Mouse (Mus musculus): Measurements from ENCODE around the gene Glud1. TPM values are rescaled to one million over a fixed set of nuclear protein-coding genes. Genes with fewer than 3 reads are reported as not detected.

Glud1 gene
- polyA plus RNA-seq, 2 experiments from 2014 or later = 22.9 to 42.0 TPM

- no peak for ATAC-seq
Observed at GRCm38 (mm10) chr14:34382921-34383704, 72.6 kb downstream of the Glud1 start.

- ATAC-seq = no peak
Observed at GRCm38 (mm10) chr14:34393295-34393694, 82.8 kb downstream of the Glud1 start.

Other genes starting within 250 kb of the Glud1 start
- gene Anxa8, start 224.7 kb upstream of the Glud1 start, polyA plus RNA-seq (2017; shearing (Covaris generic)) = not detected
- not detected for gene A630023A22Rik, start 208.0 kb upstream of the Glud1 start, polyA plus RNA-seq (2017; shearing (Covaris generic))
- not detected for gene Npy4r, start 158.2 kb upstream of the Glud1 start, polyA plus RNA-seq (2017; shearing (Covaris generic))
- gene Gprin2, start 109.1 kb upstream of the Glud1 start, polyA plus RNA-seq (2017; shearing (Covaris generic)) = under 1 TPM in 1 of 2 experiments, not detected in 1; 0.05 TPM
- under 1 TPM; 0.23 to 0.27 TPM for gene Syt15, start 91.1 kb upstream of the Glud1 start, polyA plus RNA-seq (2017; shearing (Covaris generic))
- 10 to 100 TPM in 1 of 2 experiments, 1 to 10 TPM in 1; 8.8 to 12.1 TPM for gene Shld2, start 234 bp upstream of the Glud1 start, polyA plus RNA-seq (2017; shearing (Covaris generic))
- not detected for gene Fam25c, start 44.7 kb downstream of the Glud1 start, polyA plus RNA-seq (2017; shearing (Covaris generic))
- gene Sncg, start 64.1 kb downstream of the Glud1 start, polyA plus RNA-seq (2017; shearing (Covaris generic)) = not detected
- under 1 TPM; 0.08 to 0.19 TPM for gene Mmrn2, start 64.7 kb downstream of the Glud1 start, polyA plus RNA-seq (2017; shearing (Covaris generic))
- gene Bmpr1a, start 192.6 kb downstream of the Glud1 start, polyA plus RNA-seq (2017; shearing (Covaris generic)) = under 1 TPM; 0.92 to 0.96 TPM
- gene 9230112D13Rik, start 212.1 kb downstream of the Glud1 start, polyA plus RNA-seq (2017; shearing (Covaris generic)) = not detected

Data from CD4-positive, CD25-positive, alpha-beta regulatory T cell, adult 4 months (primary cell).